ENCODE assay signal across 8 mouse cellular contexts in genomic region chr13:67682959-67683735, GRCm38 (mm10). TPM values are rescaled to one million over a fixed set of nuclear protein-coding genes. Genes with fewer than 3 reads are reported as not detected.
A peak's percentile ranks its signal among the peaks of the same experiment; 100 is the strongest.
DNase-seq lines count a peak whose midpoint lies in the region; ATAC-seq and TF ChIP-seq lines count a peak whose summit lies in the region.
"Not testable (repeated sequence)": the region's sequence is repeated elsewhere in the genome, so short reads cannot be mapped to it uniquely, and the experiment has no call there.

No protein-coding gene starts in this region.

- WGBS in cerebellum, adult 2 months = 6% methylated on average over 16 of the region's 16 CpGs
- 12% methylated on average over 16 of the region's 16 CpGs for WGBS in forebrain, postnatal 0 days
- WGBS in lung, embryonic 15.5 days = 9% methylated on average over 16 of the region's 16 CpGs

- not testable (repeated sequence) for H3K4me1 ChIP-seq in MEL (ENCODE audit: control insufficient read depth in 1 of 2, insufficient read depth in 2 of 2, low read length in 2 of 2); cerebellum, adult 2 months (ENCODE audit: control insufficient read depth, insufficient read depth, low read length); forebrain, postnatal 0 days (ENCODE audit: insufficient read depth); lung, embryonic 15.5 days

- peak in 1 of 2 experiments; percentile 61; a peak in 2 of 4 replicates for TF ChIP-seq POLR2A in MEL (IDR thresholded peaks at IDR 0.05; ENCODE audit: control insufficient read depth in 1 of 2, insufficient read depth in 1 of 2, low read depth in 1 of 2, low read length in 2 of 2, poor library complexity in 1 of 2)
- peak; percentile 36; the same call in 1 of the 2 replicates for TF ChIP-seq POLR2A in cerebellum, adult 2 months (IDR thresholded peaks at IDR 0.05; ENCODE audit: borderline replicate concordance, insufficient read depth, low read length)

- peak; percentile 89 for DNase-seq in MEL (ENCODE audit: low read depth, low spot score)
- peak; percentile 86 to 90 for DNase-seq in cerebellum, adult 2 months
- peak; percentile 90 for DNase-seq in forebrain, postnatal 0 days
- DNase-seq in heart, postnatal 4 days = peak; percentile 79
- DNase-seq in layer of hippocampus, adult 8-10 months (ENCODE audit: low spot score in 2 of 2) = peak; percentile 84 to 89
- peak; percentile 81 for DNase-seq in ovary, adult 18-20 months (ENCODE audit: low spot score)
- peak; percentile 86 for DNase-seq in thymus, postnatal 0 days (ENCODE audit: low spot score)

- TF ChIP-seq CTCF in MEL (IDR thresholded peaks at IDR 0.05 in 2 of 3, conservative IDR thresholded peaks at IDR 0.05 in 1 of 3; ENCODE audit: control insufficient read depth in 1 of 3, insufficient read depth in 1 of 3, low read depth in 2 of 3, low read length in 3 of 3, poor library complexity in 1 of 3, severe bottlenecking in 1 of 3); cerebellum, adult 2 months (IDR thresholded peaks at IDR 0.05; ENCODE audit: borderline replicate concordance, insufficient read depth, low read depth, low read length): not testable (repeated sequence)
- peak; percentile 51 for TF ChIP-seq CTCF in forebrain, postnatal 0 days (IDR thresholded peaks at IDR 0.05; ENCODE audit: low read depth)

- peak; percentile 100 for ATAC-seq in forebrain, postnatal 0 days
- peak; percentile 100 for ATAC-seq in lung, embryonic 15.5 days (ENCODE audit: borderline replicate concordance, extremely low read depth, low FRiP score, low TSS enrichment)

- TF ChIP-seq EP300 in MEL (IDR thresholded peaks at IDR 0.05; ENCODE audit: low read depth in 1 of 2, low read length in 2 of 2) = not testable (repeated sequence)

- not testable (repeated sequence) for H3K27ac ChIP-seq in MEL (ENCODE audit: control insufficient read depth, low read depth, low read length); forebrain, postnatal 0 days (ENCODE audit: low read depth, low read length); lung, embryonic 15.5 days
- H3K27ac ChIP-seq in cerebellum, adult 2 months (ENCODE audit: insufficient read depth, low read length) = peak overlapping the region; percentile 47

- not testable (repeated sequence) for H3K27me3 ChIP-seq in MEL (ENCODE audit: control insufficient read depth in 1 of 2, insufficient read depth in 2 of 2, low read length in 2 of 2); cerebellum, adult 2 months (ENCODE audit: control insufficient read depth, insufficient read depth, low read length); forebrain, postnatal 0 days (ENCODE audit: insufficient read depth, low read length); lung, embryonic 15.5 days

- not testable (repeated sequence) for H3K36me3 ChIP-seq in MEL (ENCODE audit: control insufficient read depth in 1 of 2, insufficient read depth in 2 of 2, low read length in 2 of 2); forebrain, postnatal 0 days (ENCODE audit: insufficient read depth); lung, embryonic 15.5 days

- not testable (repeated sequence) for H3K9me3 ChIP-seq in MEL (replicated peaks; ENCODE audit: insufficient read depth, low read length); forebrain, postnatal 0 days (ENCODE audit: low read length); lung, embryonic 15.5 days

- H3K79me2 ChIP-seq in MEL (ENCODE audit: control insufficient read depth, insufficient read depth, low read length, poor library complexity) = not testable (repeated sequence)

- H3K4me2 ChIP-seq in forebrain, postnatal 0 days (ENCODE audit: low read depth) = peak overlapping the region; percentile 76
- peak overlapping the region; percentile 71 for H3K4me2 ChIP-seq in lung, embryonic 15.5 days

- TF ChIP-seq RAD21 in MEL (IDR thresholded peaks at IDR 0.05; ENCODE audit: low read depth, low read length) = not testable (repeated sequence)

- H3K9ac ChIP-seq in MEL (ENCODE audit: control insufficient read depth, low read depth, low read length, poor library complexity, severe bottlenecking) = peak overlapping the region; percentile 77
- peak overlapping the region; percentile 67 for H3K9ac ChIP-seq in forebrain, postnatal 0 days
- H3K9ac ChIP-seq in lung, embryonic 15.5 days = peak overlapping the region; percentile 74

- H3K4me3 ChIP-seq in MEL (ENCODE audit: control insufficient read depth in 1 of 2, insufficient read depth in 1 of 2, low read depth in 2 of 2, low read length in 2 of 2) = peak overlapping the region; percentile 44 to 85
- peak overlapping the region; percentile 94 for H3K4me3 ChIP-seq in cerebellum, adult 2 months (replicated peaks; ENCODE audit: insufficient read depth, low read depth, low read length)
- peak overlapping the region; percentile 59 for H3K4me3 ChIP-seq in forebrain, postnatal 0 days (ENCODE audit: low read depth, low read length)
- H3K4me3 ChIP-seq in lung, embryonic 15.5 days = peak overlapping the region; percentile 81

TF ChIP-seq in MEL, 35 proteins besides CTCF, POLR2A, EP300 and RAD21 (continues in another document):
- TF ChIP-seq KAT2A (conservative IDR thresholded peaks at IDR 0.05; ENCODE audit: low read depth, low read length) (peak; percentile 84), MAX (IDR thresholded peaks at IDR 0.05; ENCODE audit: low read length) (peak; percentile 90), MYC (IDR thresholded peaks at IDR 0.05; ENCODE audit: low read depth, low read length) (peak; percentile 49; the same call in 1 of the 2 replicates), SMC3 (IDR thresholded peaks at IDR 0.05; ENCODE audit: low read depth, low read length) (peak; percentile 26), HCFC1 (IDR thresholded peaks at IDR 0.05; ENCODE audit: low read depth, low read length) (peak; percentile 92), ZNF384 (IDR thresholded peaks at IDR 0.05; ENCODE audit: low read depth, low read length) (peak; percentile 78), ELF1 (IDR thresholded peaks at IDR 0.05; ENCODE audit: low read depth, low read length) (peak; percentile 80), USF1 (IDR thresholded peaks at IDR 0.05; ENCODE audit: low read depth, low read length) (peak; percentile 35; the same call in 1 of the 2 replicates), MXI1 (IDR thresholded peaks at IDR 0.05; ENCODE audit: low read depth, low read length) (peak; percentile 70)

RNA-seq across cellular contexts. Expression of gene Zfp738, which starts 3.7 kb away (rescaled TPM):
- total RNA-seq in MEL (2012; rRNA removed) = 0.59 and 2.0 TPM in 2 replicates
- 1 to 10 TPM in 1 of 2 experiments, not detected in 1; 2.4 TPM for polyA plus RNA-seq in MEL (2012; ENCODE audit: insufficient read depth in 1 of 2, insufficient read length in 2 of 2, low read depth in 1 of 2, low replicate concordance in 2 of 2, missing spikeins in 1 of 2)
- polyA plus RNA-seq in cerebellum, adult 2 months (2012; rRNA removed) = 11.5 and 13.5 TPM in 2 replicates
- total RNA-seq in forebrain, postnatal 0 days (2014; rRNA removed) = 18.6 and 20.5 TPM in 2 replicates
- 5.9 and 7.5 TPM in 2 replicates for polyA plus RNA-seq in forebrain, postnatal 0 days (2015; fragmentation: Nextera tagmentation; extraction: Ambion mirVana)
- 1 to 10 TPM; 7.5 to 8.2 TPM for total RNA-seq in heart, postnatal 4 days (2021)
- 10 to 100 TPM; 21.2 to 33.3 (median 30.4) TPM for total RNA-seq in layer of hippocampus, adult 8-10 months (2022)
- 11.0 and 12.1 TPM in 2 replicates for polyA plus RNA-seq in lung, embryonic 15.5 days (2015; fragmentation: Nextera tagmentation; extraction: Ambion mirVana)
- 7.8 and 9.0 TPM in 2 replicates for polyA plus RNA-seq in thymus, postnatal 0 days (2015; fragmentation: Nextera tagmentation; extraction: Ambion mirVana)

RNA-seq across cellular contexts. Expression of gene Zfp729a, which starts 45.6 kb away (rescaled TPM):
- total RNA-seq in MEL (2012; rRNA removed) = 1.9 and 2.7 TPM in 2 replicates
- polyA plus RNA-seq in MEL (2012; ENCODE audit: insufficient read depth in 1 of 2, insufficient read length in 2 of 2, low read depth in 1 of 2, low replicate concordance in 2 of 2, missing spikeins in 1 of 2) = 1 to 10 TPM in 1 of 2 experiments, not detected in 1; 2.6 TPM
- 4.2 and 5.1 TPM in 2 replicates for polyA plus RNA-seq in cerebellum, adult 2 months (2012; rRNA removed)
- 7.8 and 9.1 TPM in 2 replicates for total RNA-seq in forebrain, postnatal 0 days (2014; rRNA removed)
- 2.6 and 3.1 TPM in 2 replicates for polyA plus RNA-seq in forebrain, postnatal 0 days (2015; fragmentation: Nextera tagmentation; extraction: Ambion mirVana)
- 1 to 10 TPM; 3.7 to 3.8 TPM for total RNA-seq in heart, postnatal 4 days (2021)
- total RNA-seq in layer of hippocampus, adult 8-10 months (2022) = 10 to 100 TPM in 3 of 4 experiments, 1 to 10 TPM in 1; 9.2 to 12.6 (median 10.6) TPM
- 2.4 and 2.7 TPM in 2 replicates for polyA plus RNA-seq in lung, embryonic 15.5 days (2015; fragmentation: Nextera tagmentation; extraction: Ambion mirVana)
- 3.2 and 3.9 TPM in 2 replicates for polyA plus RNA-seq in thymus, postnatal 0 days (2015; fragmentation: Nextera tagmentation; extraction: Ambion mirVana)

RNA-seq across cellular contexts. Expression of gene Gm49345, which starts 45.6 kb away (rescaled TPM):
- 1.6 and 1.7 TPM in 2 replicates for total RNA-seq in MEL (2012; rRNA removed)
- under 1 TPM in 1 of 2 experiments, not detected in 1; 0.54 TPM for polyA plus RNA-seq in MEL (2012; ENCODE audit: insufficient read depth in 1 of 2, insufficient read length in 2 of 2, low read depth in 1 of 2, low replicate concordance in 2 of 2, missing spikeins in 1 of 2)
- not detected in 2 replicates for polyA plus RNA-seq in cerebellum, adult 2 months (2012; rRNA removed)
- not detected in 2 replicates for total RNA-seq in forebrain, postnatal 0 days (2014; rRNA removed)
- 1.7 and 2.2 TPM in 2 replicates for polyA plus RNA-seq in forebrain, postnatal 0 days (2015; fragmentation: Nextera tagmentation; extraction: Ambion mirVana)
- 1 to 10 TPM in 1 of 2 experiments, under 1 TPM in 1; 0.72 to 1.9 TPM for total RNA-seq in heart, postnatal 4 days (2021)
- total RNA-seq in layer of hippocampus, adult 8-10 months (2022) = 1 to 10 TPM in 3 of 4 experiments, not detected in 1; 1.1 to 2.5 (median 1.7) TPM
- polyA plus RNA-seq in lung, embryonic 15.5 days (2015; fragmentation: Nextera tagmentation; extraction: Ambion mirVana) = not detected in 2 replicates
- not detected in 2 replicates for polyA plus RNA-seq in thymus, postnatal 0 days (2015; fragmentation: Nextera tagmentation; extraction: Ambion mirVana)

RNA-seq across cellular contexts. Expression of gene Zfp65, which starts 45.8 kb away (rescaled TPM):
- 3.7 and 3.9 TPM in 2 replicates for total RNA-seq in MEL (2012; rRNA removed)
- polyA plus RNA-seq in MEL (2012; ENCODE audit: insufficient read depth in 1 of 2, insufficient read length in 2 of 2, low read depth in 1 of 2, low replicate concordance in 2 of 2, missing spikeins in 1 of 2) = 1 to 10 TPM in 1 of 2 experiments, not detected in 1; 2.9 TPM
- 4.4 and 4.9 TPM in 2 replicates for polyA plus RNA-seq in cerebellum, adult 2 months (2012; rRNA removed)
- total RNA-seq in forebrain, postnatal 0 days (2014; rRNA removed) = 23.5 and 24.1 TPM in 2 replicates
- polyA plus RNA-seq in forebrain, postnatal 0 days (2015; fragmentation: Nextera tagmentation; extraction: Ambion mirVana) = 3.0 and 5.6 TPM in 2 replicates
- 1 to 10 TPM; 6.1 to 6.4 TPM for total RNA-seq in heart, postnatal 4 days (2021)
- 10 to 100 TPM; 12.4 to 20.6 (median 16.4) TPM for total RNA-seq in layer of hippocampus, adult 8-10 months (2022)
- 6.1 and 6.6 TPM in 2 replicates for polyA plus RNA-seq in lung, embryonic 15.5 days (2015; fragmentation: Nextera tagmentation; extraction: Ambion mirVana)
- polyA plus RNA-seq in thymus, postnatal 0 days (2015; fragmentation: Nextera tagmentation; extraction: Ambion mirVana) = 3.7 and 3.8 TPM in 2 replicates
